ENCODE assay signal across 20 mouse cellular contexts in genomic region chr2:157040649-157041046, GRCm38 (mm10). TPM values are rescaled to one million over a fixed set of nuclear protein-coding genes. Genes with fewer than 3 reads are reported as not detected.
DNase-seq lines count a peak whose midpoint lies in the region; ATAC-seq and TF ChIP-seq lines count a peak whose summit lies in the region.
"Had no signal": no experiment of that assay in that cellular context is flagged by ENCODE, and none has a peak within 500 bp of the region (broad histone marks: within the 10 kb centered on the region; RNA-seq: fewer than 3 reads in every experiment).

No protein-coding gene starts in this region.

- H3K27me3 ChIP-seq in hindbrain, embryonic 12.5 days, result no peaks in the 10 kb centered on the region
- H3K27me3 ChIP-seq in hindbrain, embryonic 11.5 days (ENCODE audit: control insufficient read depth, insufficient read depth, low read length), result no peaks in the 10 kb centered on the region
- no peaks in the 10 kb centered on the region for H3K27me3 ChIP-seq in lung, embryonic 16.5 days (ENCODE audit: control insufficient read depth, insufficient read depth, low read depth, low read length)
- H3K27me3 ChIP-seq in kidney, embryonic 15.5 days, result no peaks in the 10 kb centered on the region
- H3K27me3 ChIP-seq: heart, embryonic 12.5 days; stomach, embryonic 15.5 days had no signal

- no peak for TF ChIP-seq CTCF in lung, adult 2 months (IDR thresholded peaks at IDR 0.05; ENCODE audit: insufficient read depth, low read length)
- no peak for TF ChIP-seq CTCF in cortical plate, adult 2 months (IDR thresholded peaks at IDR 0.05; ENCODE audit: extremely low read depth, insufficient read depth, low read length)

- H3K9ac ChIP-seq in hindbrain, embryonic 12.5 days, result no peak overlapping the region
- H3K9ac ChIP-seq in hindbrain, embryonic 11.5 days (ENCODE audit: low read depth, low read length), result no peak overlapping the region
- H3K9ac ChIP-seq in lung, embryonic 16.5 days (ENCODE audit: low read length), result peak overlapping the region; percentile 23; the same call in 1 of the 2 replicates
- no peak overlapping the region for H3K9ac ChIP-seq in kidney, embryonic 15.5 days
- H3K9ac ChIP-seq: heart, embryonic 12.5 days; liver, embryonic 14.5 days; stomach, embryonic 15.5 days had no signal

- no peak overlapping the region for H3K4me3 ChIP-seq in hindbrain, embryonic 12.5 days
- no peak overlapping the region for H3K4me3 ChIP-seq in hindbrain, embryonic 11.5 days (ENCODE audit: low read depth, low read length)
- H3K4me3 ChIP-seq in lung, embryonic 16.5 days (ENCODE audit: low read length), result no peak overlapping the region
- no peak overlapping the region for H3K4me3 ChIP-seq in lung, adult 2 months (replicated peaks; ENCODE audit: extremely low read depth, low read depth, low read length)
- no peak overlapping the region for H3K4me3 ChIP-seq in cortical plate, adult 2 months (ENCODE audit: insufficient read depth, low read length)
- no peak overlapping the region for H3K4me3 ChIP-seq in kidney, embryonic 15.5 days (replicated peaks)
- H3K4me3 ChIP-seq: erythroblast, embryonic 14.5 days; heart, embryonic 12.5 days; stomach, embryonic 15.5 days had no signal

- peaks cover 78% of the 10 kb centered on the region for H3K36me3 ChIP-seq in hindbrain, embryonic 12.5 days
- peaks cover 16% of the 10 kb centered on the region for H3K36me3 ChIP-seq in hindbrain, embryonic 11.5 days (ENCODE audit: control insufficient read depth, insufficient read depth, low read length)
- peaks cover 54% of the 10 kb centered on the region for H3K36me3 ChIP-seq in lung, embryonic 16.5 days (ENCODE audit: control insufficient read depth, insufficient read depth, low read length)
- peaks cover 92% of the 10 kb centered on the region for H3K36me3 ChIP-seq in kidney, embryonic 15.5 days

- no peak for DNase-seq in hindbrain, embryonic 11.5 days (ENCODE audit: low spot score)
- DNase-seq in lung, adult 2 months, result no peak
- DNase-seq in ES-CJ7 (ENCODE audit: low read depth, low spot score), result peak; percentile 30
- no peak for DNase-seq in T-cell, adult 2 months (ENCODE audit: low spot score)
- DNase-seq: right cerebral cortex, postnatal 14 days; thymus, adult 2 months had no signal

- H3K9me3 ChIP-seq in hindbrain, embryonic 12.5 days (replicated peaks), result peaks cover 5% of the 10 kb centered on the region; the same call in 1 of the 2 replicates
- no peaks in the 10 kb centered on the region for H3K9me3 ChIP-seq in hindbrain, embryonic 11.5 days (ENCODE audit: control insufficient read depth, low read length)
- no peaks in the 10 kb centered on the region for H3K9me3 ChIP-seq in lung, embryonic 16.5 days (ENCODE audit: control insufficient read depth, low read length)
- no peaks in the 10 kb centered on the region for H3K9me3 ChIP-seq in kidney, embryonic 15.5 days (replicated peaks)
- H3K9me3 ChIP-seq: heart, embryonic 12.5 days; stomach, embryonic 15.5 days had no signal

- WGBS in hindbrain, embryonic 12.5 days, result 84% methylated on average over 17 of the region's 17 CpGs
- WGBS in hindbrain, embryonic 11.5 days, result 83% methylated on average over 17 of the region's 17 CpGs
- WGBS in lung, embryonic 16.5 days, result 75% methylated on average over 17 of the region's 17 CpGs
- 77% methylated on average over 17 of the region's 17 CpGs for WGBS in lung, adult 2 months
- WGBS in kidney, embryonic 15.5 days, result 82% methylated on average over 17 of the region's 17 CpGs

- H3K27ac ChIP-seq in hindbrain, embryonic 12.5 days, result no peak overlapping the region
- no peak overlapping the region for H3K27ac ChIP-seq in hindbrain, embryonic 11.5 days (ENCODE audit: low read depth, low read length)
- H3K27ac ChIP-seq in lung, embryonic 16.5 days (ENCODE audit: low read length), result peak overlapping the region; percentile 76
- peak overlapping the region; percentile 18; the same call in 1 of the 2 replicates for H3K27ac ChIP-seq in cortical plate, adult 2 months (ENCODE audit: insufficient read depth, low read length)
- H3K27ac ChIP-seq in kidney, embryonic 15.5 days, result no peak overlapping the region
- H3K27ac ChIP-seq: liver, embryonic 14.5 days; stomach, embryonic 15.5 days had no signal

- no peak for TF ChIP-seq POLR2A in lung, adult 2 months (IDR thresholded peaks at IDR 0.05; ENCODE audit: borderline replicate concordance, extremely low read depth, low read depth, low read length)
- TF ChIP-seq POLR2A in cortical plate, adult 2 months (IDR thresholded peaks at IDR 0.05; ENCODE audit: extremely low read depth, insufficient read depth, low read length), result no peak

- ATAC-seq in hindbrain, embryonic 12.5 days (ENCODE audit: low FRiP score), result 0 out of 2 replicates have a peak, but pooled peaks have one; percentile 8
- ATAC-seq in hindbrain, embryonic 11.5 days (ENCODE audit: low FRiP score), result no peak
- ATAC-seq in lung, embryonic 16.5 days (ENCODE audit: low read depth), result no peak
- ATAC-seq in kidney, embryonic 15.5 days (replicated peaks; ENCODE audit: low FRiP score), result no peak

- H3K4me1 ChIP-seq in hindbrain, embryonic 12.5 days, result no peaks in the 10 kb centered on the region
- H3K4me1 ChIP-seq in hindbrain, embryonic 11.5 days (replicated peaks; ENCODE audit: control insufficient read depth, insufficient read depth, low read length), result no peaks in the 10 kb centered on the region
- H3K4me1 ChIP-seq in lung, embryonic 16.5 days (replicated peaks; ENCODE audit: control insufficient read depth, insufficient read depth, low read length), result peaks cover 22% of the 10 kb centered on the region
- H3K4me1 ChIP-seq in lung, adult 2 months (ENCODE audit: control insufficient read depth, insufficient read depth, low read length), result peaks cover 8% of the 10 kb centered on the region
- H3K4me1 ChIP-seq in cortical plate, adult 2 months (ENCODE audit: control insufficient read depth, insufficient read depth, low read length), result no peaks in the 10 kb centered on the region
- H3K4me1 ChIP-seq in kidney, embryonic 15.5 days, result no peaks in the 10 kb centered on the region
- H3K4me1 ChIP-seq: heart, embryonic 12.5 days; stomach, embryonic 15.5 days had no signal

- no peak overlapping the region for H3K4me2 ChIP-seq in hindbrain, embryonic 12.5 days (replicated peaks)
- H3K4me2 ChIP-seq in hindbrain, embryonic 11.5 days (replicated peaks; ENCODE audit: low read depth, low read length), result no peak overlapping the region
- no peak overlapping the region for H3K4me2 ChIP-seq in lung, embryonic 16.5 days (ENCODE audit: low read depth, low read length)
- no peak overlapping the region for H3K4me2 ChIP-seq in kidney, embryonic 15.5 days
- H3K4me2 ChIP-seq: heart, embryonic 12.5 days; stomach, embryonic 15.5 days had no signal

RNA-seq across cellular contexts. Expression of gene Dsn1, which starts 33.7 kb away (rescaled TPM):
- polyA plus RNA-seq in hindbrain, embryonic 12.5 days (2016; fragmentation: Nextera tagmentation; extraction: Ambion mirVana), result 35.1 and 36.5 TPM in 2 replicates
- polyA plus RNA-seq in hindbrain, embryonic 11.5 days (2014; fragmentation: Nextera tagmentation; extraction: Ambion mirVana), result 42.1 and 44.7 TPM in 2 replicates
- polyA plus RNA-seq in lung, embryonic 16.5 days (2015; fragmentation: Nextera tagmentation; extraction: Ambion mirVana), result 38.8 and 40.0 TPM in 2 replicates
- polyA plus RNA-seq in lung, adult 2 months (2012; rRNA removed), result 1.2 and 1.8 TPM in 2 replicates
- 5.4 and 5.8 TPM in 2 replicates for polyA plus RNA-seq in cortical plate, adult 2 months (2012; rRNA removed)
- polyA plus RNA-seq in kidney, embryonic 15.5 days (2015; fragmentation: Nextera tagmentation; extraction: Ambion mirVana), result 37.6 and 39.6 TPM in 2 replicates

RNA-seq across cellular contexts. Expression of gene Soga1, which starts 38.4 kb away (rescaled TPM):
- 7.7 and 8.6 TPM in 2 replicates for polyA plus RNA-seq in hindbrain, embryonic 12.5 days (2016; fragmentation: Nextera tagmentation; extraction: Ambion mirVana)
- polyA plus RNA-seq in hindbrain, embryonic 11.5 days (2014; fragmentation: Nextera tagmentation; extraction: Ambion mirVana), result 7.2 and 9.8 TPM in 2 replicates
- 4.0 and 4.1 TPM in 2 replicates for polyA plus RNA-seq in lung, embryonic 16.5 days (2015; fragmentation: Nextera tagmentation; extraction: Ambion mirVana)
- 34.1 and 37.1 TPM in 2 replicates for polyA plus RNA-seq in lung, adult 2 months (2012; rRNA removed)
- 5.8 and 6.8 TPM in 2 replicates for polyA plus RNA-seq in cortical plate, adult 2 months (2012; rRNA removed)
- polyA plus RNA-seq in kidney, embryonic 15.5 days (2015; fragmentation: Nextera tagmentation; extraction: Ambion mirVana), result 3.5 and 4.2 TPM in 2 replicates

RNA-seq across cellular contexts. Expression of gene Tldc2, which starts 46.2 kb away (rescaled TPM):
- not detected in 2 replicates for polyA plus RNA-seq in hindbrain, embryonic 12.5 days (2016; fragmentation: Nextera tagmentation; extraction: Ambion mirVana)
- not detected in 2 replicates for polyA plus RNA-seq in hindbrain, embryonic 11.5 days (2014; fragmentation: Nextera tagmentation; extraction: Ambion mirVana)
- not detected in 2 replicates for polyA plus RNA-seq in lung, embryonic 16.5 days (2015; fragmentation: Nextera tagmentation; extraction: Ambion mirVana)
- not detected in 2 replicates for polyA plus RNA-seq in lung, adult 2 months (2012; rRNA removed)
- polyA plus RNA-seq in cortical plate, adult 2 months (2012; rRNA removed), result not detected in 2 replicates
- 0.27 TPM in 1 of 2 replicates, not detected in the other for polyA plus RNA-seq in kidney, embryonic 15.5 days (2015; fragmentation: Nextera tagmentation; extraction: Ambion mirVana)
- polyA plus RNA-seq: embryonic facial prominence, embryonic 11.5 days; erythroblast, embryonic 14.5 days; forebrain, embryonic 16.5 days; heart, embryonic 12.5 days; intestine, embryonic 14.5 days; limb, embryonic 14.5 days; liver, embryonic 14.5 days; neural tube, embryonic 14.5 days; spleen, adult 2 months; stomach, embryonic 15.5 days; thymus, adult 2 months had no signal

RNA-seq across cellular contexts. Expression of gene Ndrg3, which starts 48.8 kb away (rescaled TPM):
- polyA plus RNA-seq in hindbrain, embryonic 12.5 days (2016; fragmentation: Nextera tagmentation; extraction: Ambion mirVana), result 55.6 and 58.7 TPM in 2 replicates
- polyA plus RNA-seq in hindbrain, embryonic 11.5 days (2014; fragmentation: Nextera tagmentation; extraction: Ambion mirVana), result 48.2 and 50.2 TPM in 2 replicates
- polyA plus RNA-seq in lung, embryonic 16.5 days (2015; fragmentation: Nextera tagmentation; extraction: Ambion mirVana), result 44.6 and 53.4 TPM in 2 replicates
- polyA plus RNA-seq in lung, adult 2 months (2012; rRNA removed), result 32.9 and 41.7 TPM in 2 replicates
- polyA plus RNA-seq in cortical plate, adult 2 months (2012; rRNA removed), result 585 and 611 TPM in 2 replicates
- polyA plus RNA-seq in kidney, embryonic 15.5 days (2015; fragmentation: Nextera tagmentation; extraction: Ambion mirVana), result 46.9 and 49.8 TPM in 2 replicates

Comparison
In these comparisons a context has a peak if more than half of its experiments do, and no peak if none do; other contexts are left out.
1. H3K27ac ChIP-seq: peak in lung, embryonic 16.5 days (single experiment) and cortical plate, adult 2 months (single experiment); none in hindbrain, embryonic 12.5 days (single experiment), hindbrain, embryonic 11.5 days (single experiment) and kidney, embryonic 15.5 days (single experiment).